Mouse (Mus musculus): ENCODE results near the gene Wwc1. TPM values are rescaled to one million over a fixed set of nuclear protein-coding genes. Genes with fewer than 3 reads are reported as not detected.

Gene Wwc1
- polyA plus RNA-seq, 1 experiment from 2014 or later, result 8.8 TPM

DNA sequence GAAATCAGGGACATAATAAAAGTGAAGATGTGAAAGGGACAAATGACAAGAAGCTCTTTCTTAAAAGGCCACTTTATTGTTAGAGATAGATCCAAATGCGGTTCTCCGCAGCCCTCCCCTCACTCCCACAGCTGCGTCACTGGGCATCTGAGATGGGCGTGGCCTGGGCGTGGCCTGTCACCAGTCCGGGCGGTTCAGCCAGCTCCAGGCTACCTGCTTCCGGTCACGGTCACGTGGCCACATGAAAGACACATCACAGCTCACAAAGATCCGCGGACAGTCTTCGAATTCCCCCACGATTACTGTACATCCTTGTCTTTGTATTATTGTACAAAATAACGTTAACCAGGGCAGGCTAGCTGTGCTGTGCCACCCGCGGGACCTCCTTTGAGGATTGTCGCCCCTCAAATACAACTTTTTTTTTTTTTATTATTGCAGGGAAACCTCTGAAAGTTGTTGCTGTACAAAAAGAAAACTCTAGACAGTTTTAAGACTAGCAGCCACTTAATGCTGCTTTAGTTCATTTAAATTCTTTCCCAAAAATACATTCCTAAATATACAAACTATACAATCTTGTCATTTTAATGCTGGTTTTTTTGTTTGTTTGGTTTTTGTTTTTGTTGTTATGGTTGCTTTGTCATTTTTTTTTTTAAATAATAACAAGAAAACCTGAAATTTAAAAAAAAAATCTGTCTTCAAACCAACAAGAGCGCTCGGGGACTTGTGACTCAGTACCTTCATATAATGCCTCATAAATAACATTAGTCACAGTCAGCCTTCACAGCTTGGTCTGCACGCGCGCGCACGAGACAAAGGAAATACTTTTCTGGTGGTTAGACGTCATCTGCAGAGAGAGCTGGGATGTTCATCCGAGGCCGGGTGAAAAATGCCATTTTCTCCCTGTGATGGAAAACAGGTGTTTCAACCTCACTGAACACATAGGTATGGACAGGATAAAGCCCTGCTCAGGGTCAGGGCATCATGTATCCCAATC lies 141.7 kb downstream of the Wwc1 start:
- peak overlapping the region; percentile 56 for H3K4me2 ChIP-seq
- peaks cover 31% of the 10 kb centered on the region for H3K36me3 ChIP-seq (ENCODE audit: poor library complexity, severe bottlenecking)
- 33% methylated on average over 28 of the region's 28 CpGs for WGBS
- peak overlapping the region; percentile 32; the same call in 1 of the 2 replicates for H3K9ac ChIP-seq
- H3K27me3 ChIP-seq, result no peaks in the 10 kb centered on the region
- peak overlapping the region; percentile 23 for H3K4me3 ChIP-seq
- H3K9me3 ChIP-seq (replicated peaks), result no peaks in the 10 kb centered on the region
- H3K4me1 ChIP-seq, result peaks cover 7% of the 10 kb centered on the region
- no peak overlapping the region for H3K27ac ChIP-seq
- ATAC-seq, result peak; percentile 79

GRCm38 (mm10) chr11:35837156-35838126 lies 142.9 kb downstream of the Wwc1 start:
- H3K27ac ChIP-seq, result no peak overlapping the region
- no peaks in the 10 kb centered on the region for H3K9me3 ChIP-seq (replicated peaks)
- no peak overlapping the region for H3K4me3 ChIP-seq
- no peak overlapping the region for H3K9ac ChIP-seq
- 0 out of 2 replicates have a peak overlapping the region, but pooled peaks have one; percentile 56 for H3K4me2 ChIP-seq
- peaks cover 22% of the 10 kb centered on the region for H3K36me3 ChIP-seq (ENCODE audit: poor library complexity, severe bottlenecking)
- no peak for ATAC-seq
- 90% methylated on average over 5 of the region's 5 CpGs for WGBS
- H3K4me1 ChIP-seq, result peaks cover 17% of the 10 kb centered on the region
- no peaks in the 10 kb centered on the region for H3K27me3 ChIP-seq

DNA sequence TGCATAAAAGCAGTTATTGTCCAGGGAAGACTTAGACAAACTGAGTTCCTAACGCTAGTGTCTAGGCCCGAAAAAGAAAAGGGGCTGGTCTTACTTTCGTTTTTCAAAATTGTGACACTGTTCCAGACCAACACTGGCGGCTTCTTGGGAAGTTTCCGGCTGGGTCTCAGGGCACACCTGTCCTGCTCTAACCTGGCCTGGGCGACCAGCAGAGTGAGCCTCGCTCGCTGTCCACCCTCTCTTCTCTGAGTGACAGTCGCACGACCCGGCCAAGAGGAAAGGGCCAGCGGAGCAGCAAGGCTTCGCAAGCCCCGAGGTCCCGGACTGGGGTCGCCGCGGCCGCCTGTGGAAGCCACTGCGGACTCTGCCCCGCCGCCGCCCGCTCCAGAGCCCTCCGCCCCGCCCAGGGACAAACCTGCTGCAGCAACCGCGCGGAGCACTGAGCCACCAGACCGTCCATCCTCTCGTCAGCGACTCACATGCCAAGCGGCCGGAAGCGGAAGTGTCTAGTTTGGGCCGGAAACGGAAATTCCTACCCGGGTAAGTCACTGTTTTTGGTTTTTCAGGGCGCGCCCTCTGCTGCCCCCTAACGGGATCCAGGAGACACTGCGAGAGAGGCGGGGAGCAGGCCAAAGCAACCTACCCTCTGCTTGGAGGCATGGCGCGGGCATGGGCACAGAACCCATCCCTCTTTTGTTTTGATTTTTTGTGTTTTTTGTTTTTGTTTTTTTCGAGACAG lies 146.1 kb downstream of the Wwc1 start, which contains the start of gene Rars:
Gene Rars (minus strand): TSS at position 485 of the 739 bp plus-strand sequence.
- Histone ChIP-seq H3K4me1 (peaks cover 20% of the 10 kb centered on the region), H3K9ac (peak within 1 kb of the TSS; percentile 83), H3K27ac (no peak within 1 kb of the TSS), H3K27me3 (no peaks in the 10 kb centered on the region), H3K9me3 (replicated peaks) (no peaks in the 10 kb centered on the region), H3K36me3 (ENCODE audit: poor library complexity, severe bottlenecking) (peaks cover 20% of the 10 kb centered on the region), H3K4me2 (peak within 1 kb of the TSS; percentile 88), H3K4me3 (peak within 1 kb of the TSS; percentile 93)
- peak; percentile 86 for ATAC-seq
- WGBS, result under 1% methylated on average over 46 of the region's 46 CpGs

DNA sequence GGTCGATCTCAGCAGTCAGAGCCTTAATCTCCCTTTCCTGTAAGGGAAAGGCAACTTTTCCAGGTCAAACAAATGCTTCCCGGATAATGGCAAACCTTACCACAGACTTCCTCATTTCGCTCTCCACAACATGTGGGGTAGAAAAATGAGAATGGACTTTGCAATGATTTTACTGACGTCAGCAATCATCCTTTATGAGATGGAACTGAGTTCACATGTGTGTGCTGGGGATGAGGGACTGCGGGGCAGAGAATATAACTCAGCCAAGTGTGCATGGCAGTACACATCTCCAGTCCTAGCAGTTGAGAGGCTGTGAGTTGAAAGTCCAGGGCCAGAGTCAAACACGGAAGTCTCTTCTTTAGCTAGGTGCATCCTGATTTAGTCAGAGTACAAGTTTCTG lies 147.1 kb downstream of the Wwc1 start:
- peak overlapping the region; percentile 88 for H3K4me2 ChIP-seq
- H3K36me3 ChIP-seq (ENCODE audit: poor library complexity, severe bottlenecking), result peaks cover 30% of the 10 kb centered on the region
- H3K4me1 ChIP-seq, result peaks cover 17% of the 10 kb centered on the region
- ATAC-seq, result no peak
- H3K27me3 ChIP-seq, result no peaks in the 10 kb centered on the region
- peak overlapping the region; percentile 83; the same call in 1 of the 2 replicates for H3K9ac ChIP-seq
- 90% methylated on average over 6 of the region's 6 CpGs for WGBS
- no peaks in the 10 kb centered on the region for H3K9me3 ChIP-seq (replicated peaks)
- peak overlapping the region; percentile 93 for H3K4me3 ChIP-seq
- no peak overlapping the region for H3K27ac ChIP-seq

DNA sequence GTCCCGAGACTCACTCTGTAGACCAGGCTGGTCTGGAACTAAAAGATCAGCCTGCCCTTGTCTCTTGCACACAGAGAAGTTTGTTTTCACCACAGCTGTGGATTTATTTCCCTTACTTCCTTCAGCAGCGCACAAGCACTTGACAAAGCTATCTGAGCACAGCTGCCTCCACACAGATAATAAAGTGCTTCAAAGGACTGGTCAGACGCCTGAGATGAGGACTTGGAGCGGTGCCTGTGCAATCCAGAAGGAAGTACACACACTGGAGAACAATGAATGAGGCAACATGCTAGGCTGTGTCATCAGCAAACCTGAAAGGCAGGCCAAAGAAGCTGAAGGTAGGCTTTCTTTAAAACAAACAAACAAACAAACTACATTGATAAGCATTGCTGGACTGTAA lies 148.2 kb downstream of the Wwc1 start:
- no peaks in the 10 kb centered on the region for H3K9me3 ChIP-seq (replicated peaks)
- no peak overlapping the region for H3K9ac ChIP-seq
- ATAC-seq, result no peak
- no peaks in the 10 kb centered on the region for H3K27me3 ChIP-seq
- 88% methylated on average over 4 of the region's 4 CpGs for WGBS
- no peak overlapping the region for H3K27ac ChIP-seq
- no peak overlapping the region for H3K4me3 ChIP-seq
- H3K36me3 ChIP-seq (ENCODE audit: poor library complexity, severe bottlenecking), result peaks cover 41% of the 10 kb centered on the region
- peaks cover 16% of the 10 kb centered on the region for H3K4me1 ChIP-seq
- H3K4me2 ChIP-seq, result no peak overlapping the region

DNA sequence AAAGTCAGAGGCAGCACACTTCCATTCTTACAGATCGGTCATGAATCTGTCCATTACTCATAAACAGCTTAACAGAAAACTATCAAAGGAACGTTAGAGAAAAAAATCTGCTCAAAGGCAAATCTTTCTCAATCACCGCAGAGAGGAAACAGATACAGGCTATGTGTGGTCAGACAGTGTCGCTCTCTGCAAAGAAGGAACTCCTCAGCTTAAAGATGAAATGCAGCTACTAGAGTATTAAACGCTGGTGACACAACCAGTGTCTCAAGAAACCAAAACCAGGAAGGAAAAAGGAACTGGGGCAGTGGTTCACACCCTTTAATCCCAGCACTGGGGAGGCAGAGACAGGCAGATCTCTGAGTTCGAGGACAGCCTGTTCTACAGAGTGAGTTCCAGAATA lies 152.6 kb downstream of the Wwc1 start:
- Histone ChIP-seq H3K27ac (no peak overlapping the region), H3K36me3 (ENCODE audit: poor library complexity, severe bottlenecking) (peaks cover 77% of the 10 kb centered on the region), H3K9ac (no peak overlapping the region), H3K9me3 (replicated peaks) (no peaks in the 10 kb centered on the region), H3K4me1 (peaks cover 5% of the 10 kb centered on the region), H3K27me3 (no peaks in the 10 kb centered on the region), H3K4me3 (no peak overlapping the region), H3K4me2 (no peak overlapping the region)
- ATAC-seq, result no peak
- WGBS, result 94% methylated on average over 6 of the region's 6 CpGs

- no peaks in the 10 kb centered on the region for H3K27me3 ChIP-seq
- no peak overlapping the region for H3K27ac ChIP-seq
- H3K4me1 ChIP-seq, result no peaks in the 10 kb centered on the region
- H3K9ac ChIP-seq, result no peak overlapping the region
- H3K4me3 ChIP-seq, result no peak overlapping the region
- no peak for ATAC-seq
- H3K4me2 ChIP-seq, result no peak overlapping the region
- peaks cover 96% of the 10 kb centered on the region for H3K36me3 ChIP-seq (ENCODE audit: poor library complexity, severe bottlenecking)
- WGBS, result 91% methylated on average over 12 of the region's 12 CpGs
- H3K9me3 ChIP-seq (replicated peaks), result no peaks in the 10 kb centered on the region
Observed at GRCm38 (mm10) chr11:35816316-35816715, 164.0 kb downstream of the Wwc1 start.

GRCm38 (mm10) chr11:35811458-35811857 lies 168.9 kb downstream of the Wwc1 start:
- no peak overlapping the region for H3K27ac ChIP-seq
- WGBS, result 82% methylated on average over 10 of the region's 10 CpGs
- H3K9ac ChIP-seq, result no peak overlapping the region
- no peak overlapping the region for H3K4me3 ChIP-seq
- peaks cover 99% of the 10 kb centered on the region for H3K36me3 ChIP-seq (ENCODE audit: poor library complexity, severe bottlenecking)
- no peaks in the 10 kb centered on the region for H3K9me3 ChIP-seq (replicated peaks)
- no peak overlapping the region for H3K4me2 ChIP-seq
- ATAC-seq, result no peak
- H3K4me1 ChIP-seq, result no peaks in the 10 kb centered on the region
- no peaks in the 10 kb centered on the region for H3K27me3 ChIP-seq

DNA sequence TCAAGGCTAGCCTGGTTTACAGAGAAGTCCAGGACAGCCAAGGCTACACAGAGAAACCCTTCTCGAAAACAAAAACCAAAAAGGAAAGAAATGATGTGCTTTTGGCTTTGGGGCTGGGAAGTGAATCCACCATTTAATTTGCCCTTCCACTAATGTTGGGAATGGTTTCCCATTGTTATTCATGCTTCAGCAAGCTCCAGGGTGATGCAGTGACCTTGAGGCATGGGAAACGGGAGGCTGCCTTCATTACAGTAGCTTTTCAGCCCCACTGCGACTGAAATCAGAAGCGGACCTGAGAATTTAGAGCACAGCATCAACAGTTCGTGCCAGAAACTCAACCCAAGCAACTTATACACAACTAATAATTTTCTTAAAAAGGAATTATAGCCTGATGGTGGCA lies 179.0 kb downstream of the Wwc1 start:
- H3K27ac ChIP-seq, result no peak overlapping the region
- no peaks in the 10 kb centered on the region for H3K9me3 ChIP-seq (replicated peaks)
- peaks cover 49% of the 10 kb centered on the region for H3K27me3 ChIP-seq
- 81% methylated on average over 5 of the region's 5 CpGs for WGBS
- H3K36me3 ChIP-seq (ENCODE audit: poor library complexity, severe bottlenecking), result peaks cover 6% of the 10 kb centered on the region
- peaks cover 10% of the 10 kb centered on the region for H3K4me1 ChIP-seq
- H3K4me2 ChIP-seq, result no peak overlapping the region
- no peak for ATAC-seq
- H3K4me3 ChIP-seq, result no peak overlapping the region
- H3K9ac ChIP-seq, result no peak overlapping the region

DNA sequence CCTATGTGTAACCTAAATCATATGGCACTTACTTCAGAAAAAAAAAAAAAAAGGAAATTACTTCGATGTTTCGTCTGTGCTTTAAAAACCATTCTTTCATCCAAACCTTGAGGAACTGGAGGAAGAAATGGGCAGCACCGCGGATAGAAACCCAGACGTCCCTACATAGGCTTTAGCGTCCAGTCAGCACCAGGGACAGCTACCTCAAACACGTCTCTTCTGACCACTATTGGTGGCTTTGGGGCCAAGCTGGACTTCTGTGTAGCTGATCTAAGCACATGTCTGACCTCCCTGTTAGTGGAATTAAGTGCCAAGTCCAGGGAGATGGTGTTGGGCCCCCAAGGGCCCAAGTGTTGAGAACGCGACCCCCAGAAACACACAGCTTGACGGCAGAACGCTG lies 181.5 kb downstream of the Wwc1 start, which contains the start of gene Fbll1:
Gene Fbll1 (minus strand): TSS at position 11 of the 400 bp plus-strand sequence.
- no peaks in the 10 kb centered on the region for H3K9me3 ChIP-seq (replicated peaks)
- 0 out of 2 replicates have a peak, but pooled peaks have one; percentile 11 for ATAC-seq
- peak within 1 kb of the TSS; percentile 62 for H3K4me3 ChIP-seq
- H3K4me1 ChIP-seq, result peaks cover 10% of the 10 kb centered on the region
- peaks cover 64% of the 10 kb centered on the region for H3K27me3 ChIP-seq
- H3K9ac ChIP-seq, result peak within 1 kb of the TSS; percentile 71
- H3K27ac ChIP-seq, result peak within 1 kb of the TSS; percentile 61; the same call in 1 of the 2 replicates
- WGBS, result 6% methylated on average over 11 of the region's 11 CpGs
- H3K4me2 ChIP-seq, result peak within 1 kb of the TSS; percentile 84
- no peaks in the 10 kb centered on the region for H3K36me3 ChIP-seq (ENCODE audit: poor library complexity, severe bottlenecking)

DNA sequence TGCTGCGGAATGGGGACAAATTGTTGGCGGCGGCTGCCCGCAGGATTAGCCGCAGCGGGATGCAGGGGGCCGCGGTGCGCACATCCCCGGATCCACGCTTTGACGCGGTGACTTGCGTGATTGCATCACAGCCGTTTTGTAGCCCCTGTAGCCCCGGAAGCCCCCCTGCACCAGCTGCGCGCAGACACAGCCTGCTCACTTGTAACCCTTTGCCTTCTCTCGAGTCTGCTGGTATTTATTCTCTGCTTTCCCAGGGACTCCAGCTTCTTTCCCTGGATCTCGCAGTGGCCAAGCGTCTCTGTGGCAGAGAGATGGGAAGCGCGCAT lies 181.9 kb downstream of the Wwc1 start:
- Histone ChIP-seq H3K27ac (peak overlapping the region; percentile 61; the same call in 1 of the 2 replicates), H3K27me3 (peaks cover 64% of the 10 kb centered on the region), H3K4me1 (peaks cover 10% of the 10 kb centered on the region), H3K4me2 (peak overlapping the region; percentile 84), H3K36me3 (ENCODE audit: poor library complexity, severe bottlenecking) (no peaks in the 10 kb centered on the region), H3K4me3 (peak overlapping the region; percentile 62), H3K9ac (peak overlapping the region; percentile 71), H3K9me3 (replicated peaks) (no peaks in the 10 kb centered on the region)
- WGBS, result 1% methylated on average over 22 of the region's 23 CpGs
- ATAC-seq, result peak; percentile 96
